Mouse (Mus musculus): ENCODE data around the gene Rnaset2b.
"Not testable (repeated sequence)": the region's sequence is repeated elsewhere in the genome, so short reads cannot be mapped to it uniquely, and the experiment has no call there.

The Rnaset2b gene

DNA sequence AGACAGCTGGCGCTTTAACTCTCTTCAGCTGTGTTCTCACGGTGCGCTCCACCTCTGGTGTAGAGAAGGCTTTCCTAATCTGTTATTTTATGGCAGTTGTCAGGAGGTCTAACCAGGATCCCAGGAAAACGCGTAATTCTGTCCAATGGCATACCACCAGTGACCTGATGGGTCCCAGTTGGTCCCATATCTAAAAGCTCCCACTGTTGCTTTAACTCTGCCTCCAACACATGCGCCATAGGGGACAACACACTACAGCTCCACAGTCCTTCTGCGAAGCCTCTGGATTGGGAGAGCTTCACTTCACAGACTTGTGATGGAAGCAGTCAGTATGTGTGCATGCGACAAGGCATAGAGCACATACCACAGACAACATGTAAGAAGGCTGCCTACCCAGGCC is 9.7 kb downstream of the Rnaset2b start:
- DNase-seq (ENCODE audit: low read depth, low spot score): not testable (repeated sequence)

DNA sequence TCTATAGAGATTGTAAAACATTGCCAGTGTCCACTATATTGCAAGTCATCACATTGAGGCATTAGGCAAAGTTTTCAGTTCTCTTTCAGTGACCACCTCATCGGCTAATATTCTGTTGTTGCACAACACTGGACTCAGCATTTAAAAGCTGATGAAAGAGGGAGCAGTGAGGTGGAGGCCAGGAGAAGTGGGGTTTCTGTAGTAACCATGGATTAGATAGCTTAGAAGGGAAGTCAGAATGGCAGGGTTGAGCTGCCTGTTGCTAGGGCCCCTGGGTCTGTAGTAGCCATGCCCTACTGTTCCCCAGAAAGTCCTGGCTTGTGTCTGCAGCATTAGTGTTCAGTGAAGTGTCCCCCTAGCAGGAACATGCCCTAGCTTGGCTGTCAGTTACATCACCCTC is 15.7 kb downstream of the Rnaset2b start:
- DNase-seq (ENCODE audit: low read depth, low spot score): not testable (repeated sequence)

DNA sequence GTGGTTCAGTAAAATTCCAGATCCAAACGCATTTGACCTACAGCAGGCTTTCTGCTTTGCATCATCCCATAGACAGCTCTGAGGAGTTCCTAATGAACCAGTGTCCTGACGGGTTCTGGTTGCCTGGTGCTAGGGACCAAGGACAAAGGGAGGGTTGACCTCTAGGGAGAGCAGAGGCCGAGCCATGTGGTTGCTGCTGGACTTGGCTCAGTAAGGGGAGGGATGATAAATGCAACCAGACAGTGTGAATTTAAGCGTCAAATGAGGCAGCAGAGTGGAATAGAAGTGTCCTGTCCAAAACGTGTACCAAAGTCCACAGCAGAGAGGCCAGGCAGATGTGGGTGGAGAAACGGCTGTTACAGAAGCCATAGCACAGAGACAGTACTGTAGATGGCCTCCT is 25.1 kb downstream of the Rnaset2b start:
- DNase-seq (ENCODE audit: low read depth, low spot score): not testable (repeated sequence)

DNA sequence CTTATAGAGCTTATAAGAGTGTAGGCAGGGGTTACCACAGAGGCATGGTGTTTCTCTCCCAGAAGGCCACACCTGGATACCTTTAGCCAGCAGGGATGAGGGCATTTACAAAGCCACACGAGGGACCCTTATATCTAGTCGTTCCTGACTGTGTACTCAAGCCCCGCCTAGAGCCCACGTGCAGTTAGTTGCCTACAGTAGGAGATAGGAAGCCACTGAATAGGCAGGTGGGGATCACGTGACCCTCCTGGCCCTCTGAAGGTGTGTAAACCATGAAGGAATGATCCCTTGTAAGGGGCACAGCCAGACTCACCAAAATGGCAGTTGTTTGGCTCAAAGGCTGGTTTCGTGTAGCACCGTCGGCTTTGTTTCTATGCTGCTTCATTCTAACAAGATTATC is 26.4 kb downstream of the Rnaset2b start:
- DNase-seq (ENCODE audit: low read depth, low spot score): not testable (repeated sequence)

DNA sequence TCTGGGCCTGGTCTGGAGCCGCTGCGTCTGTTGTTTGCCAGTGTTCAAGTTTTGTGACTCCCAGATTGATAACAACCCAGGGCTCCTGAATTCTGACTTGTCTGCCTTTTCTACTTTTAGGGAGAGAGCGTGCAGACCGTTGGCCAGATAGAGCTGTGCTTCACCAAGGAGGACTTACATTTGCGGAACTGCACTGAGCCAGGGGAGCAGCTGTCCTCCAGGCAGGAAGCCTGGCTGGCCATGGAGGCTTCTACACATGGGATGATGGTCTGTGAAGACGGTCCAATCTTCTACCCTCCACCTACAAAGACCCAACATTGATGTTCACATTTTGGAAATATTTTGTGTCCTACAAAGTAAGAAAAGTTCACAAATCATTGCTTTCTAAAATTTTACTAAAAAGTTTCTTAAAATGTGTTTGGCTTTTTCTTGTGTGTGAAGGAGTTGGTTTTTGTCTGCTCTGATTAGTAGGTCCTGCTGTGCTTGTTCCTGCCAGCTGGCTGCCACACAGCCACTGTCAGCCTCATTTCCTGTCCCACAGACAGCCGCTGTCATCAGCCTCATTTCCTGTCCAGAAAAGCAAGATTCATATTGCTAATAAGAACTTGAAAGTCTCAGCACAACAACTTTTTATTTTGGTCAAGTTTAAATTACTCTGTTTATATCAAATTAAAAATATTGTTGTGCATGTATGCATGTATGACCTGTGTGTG is 27.5 kb downstream of the Rnaset2b start:
- not testable (repeated sequence) for DNase-seq (ENCODE audit: low read depth, low spot score)

DNA sequence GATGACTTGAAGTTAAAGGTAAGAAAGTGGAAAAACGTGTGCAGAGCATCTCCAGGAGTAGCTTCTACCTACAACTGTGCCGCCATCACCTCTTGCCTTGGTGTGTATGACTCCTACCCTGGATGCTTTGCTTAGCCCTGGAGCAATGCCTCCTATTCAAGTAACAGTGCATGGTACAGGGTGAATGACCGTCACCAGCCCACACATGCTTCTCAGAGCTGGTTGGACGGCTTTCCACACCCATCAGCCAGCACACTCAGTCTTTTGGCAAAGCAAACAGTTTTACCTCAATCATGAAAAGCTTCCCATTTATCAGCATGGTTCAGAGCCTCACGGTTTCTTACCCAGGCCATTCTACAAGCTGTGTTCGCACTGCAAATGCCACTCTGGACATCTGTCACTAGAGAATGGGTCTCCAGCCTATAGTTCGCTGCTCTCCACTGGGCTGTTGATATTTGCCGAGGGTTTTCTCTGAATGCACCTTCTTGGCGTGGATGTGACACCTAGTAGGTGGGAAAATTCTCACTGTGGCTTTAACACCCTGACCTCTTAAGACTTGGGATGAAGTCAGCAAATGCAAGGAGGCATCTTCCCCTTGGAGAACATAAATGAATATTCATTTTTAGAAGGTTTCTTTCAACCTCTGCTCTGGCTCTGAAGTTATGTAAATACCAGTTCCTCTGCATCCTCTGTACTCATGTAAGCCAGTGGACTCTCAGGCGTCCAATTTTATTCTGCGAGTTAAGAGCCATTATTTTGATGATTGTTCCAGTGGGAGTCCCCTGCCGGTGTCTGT is 31.6 kb downstream of the Rnaset2b start:
- not testable (repeated sequence) for DNase-seq (ENCODE audit: low read depth, low spot score)

DNA sequence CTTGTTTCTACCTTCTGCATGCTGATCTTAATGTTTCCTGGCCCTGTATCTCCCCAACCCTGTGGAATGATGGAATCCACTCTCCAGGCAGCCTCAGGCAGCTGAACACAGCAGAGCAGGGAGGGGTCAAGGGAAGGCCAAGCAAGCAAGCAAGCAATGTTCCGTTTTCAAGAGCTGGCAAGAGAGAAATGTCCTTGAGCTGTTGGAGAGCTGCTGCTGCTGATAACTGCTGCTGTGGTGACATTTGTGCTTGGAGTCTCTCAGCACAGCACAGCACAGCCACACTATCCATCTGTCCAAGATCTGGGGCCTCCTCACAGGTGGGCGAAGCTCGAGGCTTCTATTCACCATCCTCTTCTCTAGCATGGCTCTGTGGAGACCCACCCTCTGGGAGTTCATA is 33.0 kb downstream of the Rnaset2b start:
- not testable (repeated sequence) for DNase-seq (ENCODE audit: low read depth, low spot score)

DNA sequence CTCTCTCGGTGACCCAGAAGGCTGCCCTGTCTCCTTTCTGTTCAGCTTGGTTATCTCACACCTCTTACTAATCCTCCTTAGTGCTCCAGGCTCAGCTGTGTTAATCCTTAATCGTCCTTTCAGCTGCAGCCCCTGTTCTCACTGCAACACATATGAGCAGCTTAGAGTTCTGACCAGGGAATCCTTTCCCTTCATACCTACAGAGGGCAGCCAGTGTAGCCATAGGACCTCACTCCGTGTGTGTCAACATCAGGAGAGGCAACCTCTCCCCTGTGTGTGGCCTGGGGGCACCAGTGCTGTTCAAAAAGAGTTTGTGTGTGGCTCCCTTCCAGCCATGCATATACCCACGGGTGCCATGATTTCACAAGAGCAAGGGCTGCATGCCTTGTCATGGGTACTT is 35.2 kb downstream of the Rnaset2b start:
- peak; percentile 58 for DNase-seq (ENCODE audit: low read depth, low spot score)

DNA sequence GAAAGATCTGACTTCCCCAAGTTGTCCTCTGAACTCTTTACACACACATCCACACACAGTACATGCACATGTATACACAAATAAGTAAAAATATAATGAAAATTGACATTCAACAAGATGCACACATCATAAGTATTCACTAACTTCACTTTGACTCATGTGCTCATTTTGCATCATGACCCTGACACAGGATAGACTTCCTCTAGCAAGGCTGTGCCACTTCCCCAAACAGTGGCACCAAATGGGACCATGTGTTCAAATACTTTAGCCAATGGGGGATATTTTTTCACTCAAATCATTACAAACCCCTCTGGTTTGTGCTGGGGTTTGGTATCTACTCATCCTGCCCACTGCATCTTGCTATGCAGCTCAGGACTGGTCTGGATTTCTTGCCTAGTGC is 38.5 kb downstream of the Rnaset2b start:
- DNase-seq (ENCODE audit: low read depth, low spot score): not testable (repeated sequence)

DNA sequence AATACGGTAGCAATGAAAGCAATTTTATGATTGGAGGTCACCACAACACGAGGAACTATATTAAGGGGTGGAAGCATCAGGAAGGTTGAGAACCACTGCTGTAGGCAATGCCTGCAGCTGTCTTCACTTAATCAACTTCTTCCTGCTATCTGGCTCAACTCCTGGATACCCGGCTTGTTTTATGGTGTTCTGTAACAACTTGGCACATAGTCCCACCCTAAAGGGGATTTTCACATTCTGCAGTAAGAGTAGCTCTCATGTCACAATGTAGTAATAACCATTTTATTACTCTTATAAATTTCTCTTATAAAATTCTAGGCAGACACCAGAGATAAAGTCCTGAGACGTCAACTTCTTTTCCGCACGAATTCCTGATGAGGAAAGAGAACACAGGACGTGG is 39.0 kb downstream of the Rnaset2b start:
- DNase-seq (ENCODE audit: low read depth, low spot score): not testable (repeated sequence)

DNA sequence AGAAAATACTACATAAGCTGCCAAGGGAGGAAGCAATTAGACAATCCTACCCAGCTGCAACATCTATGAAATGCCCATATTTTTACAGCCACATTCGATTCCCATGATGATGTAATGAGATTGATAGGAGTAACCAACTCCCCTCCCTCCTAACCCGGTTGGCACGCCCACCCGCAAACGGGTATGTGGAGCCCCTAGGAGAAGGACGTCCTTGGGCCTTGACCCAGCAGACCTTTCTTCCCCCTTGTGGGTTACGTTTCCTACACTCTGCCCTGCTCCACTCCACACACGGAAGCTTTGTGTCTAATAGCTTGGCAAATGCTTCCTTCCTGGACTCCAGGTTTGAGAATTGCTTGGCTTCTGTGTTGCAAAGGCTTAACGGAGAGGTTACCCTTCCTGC is 39.5 kb downstream of the Rnaset2b start:
- not testable (repeated sequence) for DNase-seq (ENCODE audit: low read depth, low spot score)

DNA sequence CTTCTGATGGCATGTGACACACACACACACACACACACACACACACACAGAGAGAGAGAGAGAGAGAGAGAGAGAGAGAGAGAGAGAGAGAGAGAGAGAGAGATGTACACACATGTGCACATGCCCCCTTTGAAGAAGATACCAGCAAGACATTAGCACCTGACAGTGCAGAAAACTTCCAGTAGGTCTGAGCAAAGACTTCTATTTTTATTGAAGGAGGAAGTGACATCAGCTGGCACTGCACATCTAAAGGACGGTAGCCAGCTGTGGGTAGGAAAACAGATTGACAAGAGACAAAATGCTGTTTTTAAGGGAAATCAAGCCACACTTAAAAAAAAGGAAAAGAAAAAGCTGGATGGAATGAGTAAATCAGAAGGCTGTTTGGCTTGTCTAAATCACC is 43.8 kb downstream of the Rnaset2b start:
- DNase-seq (ENCODE audit: low read depth, low spot score): not testable (repeated sequence)

DNA sequence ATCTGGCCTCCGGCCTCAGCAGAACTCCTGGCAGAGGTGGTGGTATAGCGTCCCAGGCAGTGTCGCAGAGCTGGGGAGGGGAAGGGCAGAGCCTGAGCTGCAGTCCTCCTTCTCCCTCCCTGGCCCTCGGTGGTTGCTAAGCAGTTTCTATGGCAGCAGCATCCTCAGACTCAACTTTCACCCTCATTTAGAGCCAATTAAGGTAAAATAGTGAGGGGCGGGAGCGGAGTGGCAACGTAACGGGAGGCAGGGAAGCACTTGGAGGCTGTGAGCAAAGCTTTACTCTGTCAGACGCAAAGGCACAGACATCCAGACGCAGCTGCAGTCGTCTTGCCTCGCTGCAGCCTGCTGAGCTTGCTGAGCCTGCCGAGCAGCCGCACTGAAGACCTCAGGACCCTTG is 54.8 kb downstream of the Rnaset2b start, which contains the start of gene Gm1604a:
Gene Gm1604a, plus strand, starts transcription at position 312 of the 400 bp plus-strand sequence.
- not testable (repeated sequence) for DNase-seq (ENCODE audit: low read depth, low spot score)

DNA sequence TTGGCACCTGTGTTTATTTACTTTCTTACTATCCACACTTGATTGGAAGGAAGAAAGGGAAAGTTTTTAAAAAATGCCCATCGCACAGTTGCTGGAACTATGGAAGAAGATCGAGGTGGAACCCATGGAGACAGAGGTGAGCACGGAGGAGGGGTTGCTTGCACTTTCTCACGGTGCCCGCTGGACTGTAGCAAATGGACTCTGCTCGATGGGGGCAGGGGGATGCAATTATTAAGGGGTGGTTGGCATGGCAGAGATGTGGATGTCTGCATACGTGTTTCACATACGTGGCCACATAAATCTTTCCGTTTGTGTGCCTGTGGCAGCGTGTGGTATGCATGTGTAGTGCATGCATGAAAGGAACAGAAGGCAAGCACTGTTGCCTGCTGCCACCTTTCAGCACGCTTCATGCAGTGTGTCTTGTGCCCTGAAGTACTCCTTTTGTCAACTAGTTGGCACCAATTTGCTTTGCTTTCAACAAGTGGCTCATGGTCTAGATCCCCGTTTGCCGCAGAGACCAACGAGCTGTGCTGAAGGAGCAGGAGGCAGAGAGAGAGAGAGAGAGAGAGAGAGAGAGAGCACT is 55.4 kb downstream of the Rnaset2b start:
- not testable (repeated sequence) for DNase-seq (ENCODE audit: low read depth, low spot score)

DNA sequence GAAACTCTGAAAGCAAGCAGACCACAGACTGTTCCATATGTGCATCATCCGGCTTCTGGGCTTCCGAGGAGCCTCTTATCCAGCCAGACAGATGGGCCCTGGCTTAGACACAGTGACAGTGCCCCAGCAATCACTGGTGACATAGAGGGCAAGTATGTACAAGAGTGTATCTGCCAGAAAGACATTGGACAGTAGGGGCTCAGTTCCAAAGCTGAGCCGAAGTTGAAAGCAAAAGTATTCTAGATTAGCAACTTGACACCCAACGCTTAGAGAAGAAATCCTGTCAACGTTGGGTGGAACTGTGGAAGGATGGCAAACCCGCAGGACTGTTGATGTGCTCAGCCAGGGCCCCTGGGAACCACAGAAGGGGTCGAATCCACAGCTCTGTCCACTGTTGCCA is 59.8 kb downstream of the Rnaset2b start:
- DNase-seq (ENCODE audit: low read depth, low spot score): not testable (repeated sequence)

DNA sequence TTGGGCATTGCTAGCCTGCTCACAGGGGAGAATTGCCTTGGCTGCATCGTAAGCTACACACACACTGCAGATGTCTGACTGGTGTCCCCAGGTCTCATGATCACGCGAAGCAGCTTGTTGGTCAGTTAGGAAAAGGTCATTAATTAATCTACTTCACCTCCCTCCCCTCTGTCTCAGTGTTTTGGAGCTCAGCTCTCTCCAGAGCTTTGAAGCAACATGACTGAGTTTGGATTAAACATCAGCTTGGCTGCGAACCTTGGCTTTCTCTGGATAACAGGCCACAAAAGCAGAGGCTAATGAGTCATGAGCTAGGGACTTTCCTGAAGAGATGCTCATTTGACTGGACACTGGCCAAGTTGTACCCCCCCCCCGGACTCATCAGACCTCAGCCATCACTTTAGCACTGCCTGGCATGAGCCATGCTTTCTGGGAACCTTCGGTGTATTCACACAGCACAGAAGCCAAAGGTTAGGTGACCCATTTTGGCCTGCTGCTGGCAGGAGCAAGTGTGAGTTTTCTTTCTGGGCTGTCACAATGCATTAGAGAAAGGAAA is 60.3 kb downstream of the Rnaset2b start:
- not testable (repeated sequence) for DNase-seq (ENCODE audit: low read depth, low spot score)

DNA sequence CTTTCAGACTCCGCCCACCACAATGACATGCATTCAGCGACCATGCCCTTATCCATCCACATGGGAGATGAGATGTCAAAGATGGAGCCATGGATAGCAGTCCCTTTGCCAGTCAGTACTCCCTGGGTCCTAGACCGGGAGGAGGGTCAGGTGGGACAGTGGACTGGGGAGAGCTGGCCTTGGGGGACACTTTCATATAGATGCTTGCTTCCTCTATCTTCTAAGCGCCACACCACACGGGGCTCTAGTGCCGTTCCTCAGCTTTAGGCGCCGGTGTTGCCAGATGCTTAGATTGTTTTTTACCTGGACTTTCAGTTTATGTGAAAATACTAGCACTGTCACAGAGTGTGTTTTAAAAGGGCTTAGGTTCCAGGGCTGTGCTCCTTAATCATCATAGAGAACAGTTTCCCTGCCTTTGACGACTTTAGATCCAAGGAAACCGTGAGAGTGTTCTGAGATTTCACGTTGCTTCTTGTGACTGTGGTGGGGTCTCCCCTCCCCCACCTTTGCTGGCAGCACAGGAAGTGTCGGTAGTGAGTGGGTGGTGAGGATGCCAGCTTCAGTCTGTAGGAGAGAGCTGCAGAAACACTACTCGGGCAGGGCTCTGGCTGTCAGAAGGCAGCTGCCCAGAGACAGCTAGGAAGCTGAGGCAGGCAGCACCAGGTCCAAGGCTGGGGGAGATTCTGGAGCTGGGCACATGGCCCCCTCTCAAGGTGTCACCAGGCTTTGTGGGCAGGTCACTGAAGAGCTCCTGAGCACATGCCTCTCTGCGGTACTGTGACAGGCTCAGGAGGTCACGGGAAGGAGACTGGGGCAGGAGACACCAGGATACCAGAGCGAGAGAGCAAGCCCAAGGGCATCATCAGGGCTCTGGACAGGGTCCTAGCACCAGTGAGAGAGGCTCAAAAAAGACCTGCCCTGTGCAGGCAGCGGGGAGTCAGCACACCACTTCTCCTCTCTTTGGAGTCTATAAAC is 63.0 kb downstream of the Rnaset2b start:
- DNase-seq (ENCODE audit: low read depth, low spot score): not testable (repeated sequence)
